Mouse (Mus musculus) brain, embryonic 14.5 days (tissue): Measurements from ENCODE around the gene Zfpm1.

Experiments used
- CTCF ChIP-seq: fragments of 200-500 bp; IDR thresholded peaks from 2 replicates; pipeline ENCODE4 v1.5.1; 2012; ENCODE audit warnings: inconsistent platforms, mild to moderate bottlenecking, moderate library complexity, borderline replicate concordance; ENCODE audit not compliant: insufficient read depth, insufficient read length; ENCODE audit errors: extremely low read depth
- POLR2A ChIP-seq: fragments of 200-500 bp; IDR thresholded peaks from 2 replicates; pipeline ENCODE4 v1.6.1; 2012; ENCODE audit warnings: mild to moderate bottlenecking, inconsistent platforms, borderline replicate concordance; ENCODE audit not compliant: poor library complexity, insufficient read depth, insufficient read length, severe bottlenecking; ENCODE audit errors: extremely low read depth

GRCm38 (mm10) chr8:122321455-122321921 is 39.5 kb downstream of the Zfpm1 start:
- TF ChIP-seq POLR2A (no peak), CTCF (no peak)
